Mouse (Mus musculus) ZHBTc4 (cell line): ENCODE results near the gene Ube2d1.

Source experiments
- DNase-seq: peaks from one replicate; pipeline ENCODE4 v3.0.0-alpha.2; 2011; ENCODE audit warnings: low read depth, low spot score

Gene Ube2d1

GRCm38 (mm10) chr10:71285126-71285580, at the start of gene Ube2d1:
TSS of gene Ube2d1 (minus strand) at chr10:71285262.
- DNase-seq = peak; percentile 92

- DNase-seq = no peak
Measured at GRCm38 (mm10) chr10:71332859-71333258, 47.8 kb upstream of the Ube2d1 start.

GRCm38 (mm10) chr10:71332376-71332775, 47.3 kb upstream of the Ube2d1 start:
- DNase-seq = peak; percentile 74

- no peak for DNase-seq
Measured at GRCm38 (mm10) chr10:71331908-71332307, 46.8 kb upstream of the Ube2d1 start.

- DNase-seq = no peak
Measured at GRCm38 (mm10) chr10:71330070-71330469, 45.0 kb upstream of the Ube2d1 start.

- no peak for DNase-seq
Measured at GRCm38 (mm10) chr10:71329295-71329694, 44.2 kb upstream of the Ube2d1 start.

- no peak for DNase-seq
Measured at GRCm38 (mm10) chr10:71328870-71329269, 43.8 kb upstream of the Ube2d1 start.

- DNase-seq = no peak
Measured at GRCm38 (mm10) chr10:71328382-71328781, 43.3 kb upstream of the Ube2d1 start.

GRCm38 (mm10) chr10:71327386-71327785, 42.3 kb upstream of the Ube2d1 start:
- DNase-seq = no peak

- peak; percentile 86 for DNase-seq
Measured at GRCm38 (mm10) chr10:71326789-71327188, 41.7 kb upstream of the Ube2d1 start.

- no peak for DNase-seq
Measured at GRCm38 (mm10) chr10:71326123-71326522, 41.1 kb upstream of the Ube2d1 start.

GRCm38 (mm10) chr10:71323669-71324068, 38.6 kb upstream of the Ube2d1 start:
- no peak for DNase-seq

GRCm38 (mm10) chr10:71316497-71316896, 31.4 kb upstream of the Ube2d1 start:
- no peak for DNase-seq

GRCm38 (mm10) chr10:71316056-71316455, 31.0 kb upstream of the Ube2d1 start:
- DNase-seq = no peak

GRCm38 (mm10) chr10:71314596-71314995, 29.5 kb upstream of the Ube2d1 start:
- DNase-seq = no peak

- peak; percentile 71 for DNase-seq
Measured at GRCm38 (mm10) chr10:71310288-71310687, 25.2 kb upstream of the Ube2d1 start.

- DNase-seq = peak; percentile 82
Measured at GRCm38 (mm10) chr10:71308199-71308598, 23.1 kb upstream of the Ube2d1 start.

- DNase-seq = no peak
Measured at GRCm38 (mm10) chr10:71306759-71307158, 21.7 kb upstream of the Ube2d1 start.

GRCm38 (mm10) chr10:71306190-71306589, 21.1 kb upstream of the Ube2d1 start:
- DNase-seq = peak; percentile 78

GRCm38 (mm10) chr10:71302490-71302889, 17.4 kb upstream of the Ube2d1 start:
- peak; percentile 78 for DNase-seq

- DNase-seq = no peak
Measured at GRCm38 (mm10) chr10:71300161-71300560, 15.1 kb upstream of the Ube2d1 start.

- peak; percentile 42 for DNase-seq
Measured at GRCm38 (mm10) chr10:71293245-71293644, 8.2 kb upstream of the Ube2d1 start.

- DNase-seq = peak; percentile 45
Measured at GRCm38 (mm10) chr10:71292254-71292653, 7.2 kb upstream of the Ube2d1 start.

- DNase-seq = no peak
Measured at GRCm38 (mm10) chr10:71291801-71292200, 6.7 kb upstream of the Ube2d1 start.
